Comparison of ENCODE assay signal across 23 mouse cellular contexts in the genomic region with DNA sequence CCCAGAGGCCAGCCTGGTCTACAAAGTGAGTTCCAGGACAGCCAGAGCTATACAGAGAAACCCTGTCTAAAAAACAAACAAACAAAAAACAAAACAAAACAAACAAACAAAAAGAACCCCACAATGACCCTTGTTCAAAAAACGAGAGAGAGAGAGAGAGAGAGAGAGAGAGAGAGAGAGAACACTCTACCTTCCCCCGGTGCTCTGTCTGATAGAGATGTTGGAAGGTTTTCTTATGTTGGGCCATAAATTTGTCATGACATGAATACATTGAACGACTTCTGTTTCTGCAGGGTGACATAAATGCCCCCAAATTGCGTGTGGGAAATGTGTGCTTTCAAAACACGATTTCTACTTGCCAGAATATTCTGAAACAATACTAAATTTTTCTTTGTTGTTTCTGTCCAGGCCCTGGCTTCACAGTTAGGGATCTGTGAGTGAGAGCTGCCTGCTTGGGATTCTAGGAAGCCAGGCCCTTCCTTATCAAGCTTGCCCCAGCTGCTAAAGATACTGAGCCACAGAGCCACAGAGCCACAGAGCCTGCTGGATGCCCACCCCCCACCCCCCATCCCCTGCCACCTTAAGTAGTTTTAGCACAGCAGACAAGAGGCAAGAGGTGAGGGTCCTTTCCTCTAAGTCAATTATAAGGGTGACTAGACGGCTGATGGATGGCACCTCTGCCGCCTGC. TPM values are rescaled to one million over a fixed set of nuclear protein-coding genes. Genes with fewer than 3 reads are reported as not detected.
A peak's percentile ranks its signal among the peaks of the same experiment; 100 is the strongest.
DNase-seq lines count a peak whose midpoint lies in the region; ATAC-seq lines count a peak whose summit lies in the region.
"Had no signal": no experiment of that assay in that cellular context is flagged by ENCODE, and none has a peak within 500 bp of the region (broad histone marks: within the 10 kb centered on the region; RNA-seq: fewer than 3 reads in every experiment).

No protein-coding gene starts in this region.

- H3K9me3 ChIP-seq in heart, embryonic 13.5 days = no peaks in the 10 kb centered on the region
- H3K9me3 ChIP-seq in liver, embryonic 12.5 days (replicated peaks) = no peaks in the 10 kb centered on the region
- H3K9me3 ChIP-seq in hindbrain, embryonic 12.5 days (replicated peaks) = no peaks in the 10 kb centered on the region
- H3K9me3 ChIP-seq: embryonic facial prominence, embryonic 13.5 days; forebrain, embryonic 12.5 days; intestine, embryonic 15.5 days had no signal

- no peaks in the 10 kb centered on the region for H3K36me3 ChIP-seq in heart, embryonic 13.5 days
- no peaks in the 10 kb centered on the region for H3K36me3 ChIP-seq in liver, embryonic 12.5 days
- no peaks in the 10 kb centered on the region for H3K36me3 ChIP-seq in hindbrain, embryonic 12.5 days
- H3K36me3 ChIP-seq: embryonic facial prominence, embryonic 13.5 days; forebrain, embryonic 12.5 days; intestine, embryonic 15.5 days had no signal

- 44% methylated on average over 7 of the region's 7 CpGs for WGBS in heart, embryonic 13.5 days
- 36% methylated on average over 7 of the region's 7 CpGs for WGBS in liver, embryonic 12.5 days (ENCODE audit: insufficient replicate concordance)
- WGBS in hindbrain, embryonic 12.5 days = 64% methylated on average over 7 of the region's 7 CpGs

- no peak for ATAC-seq in heart, embryonic 13.5 days (ENCODE audit: extremely low read depth, insufficient number of reproducible peaks, low FRiP score, low TSS enrichment)
- peak; percentile 92 for ATAC-seq in liver, embryonic 12.5 days
- ATAC-seq in megakaryocyte progenitor cell, adult 5-6 weeks (replicated peaks; ENCODE audit: poor library complexity) = peak; percentile 58; the same call in 1 of the 2 replicates
- no peak for ATAC-seq in hindbrain, embryonic 12.5 days (ENCODE audit: low FRiP score)
- no peak for ATAC-seq in activated CD4-positive, CD25-positive, alpha-beta regulatory T cell, adult 4 months
- ATAC-seq: forebrain, embryonic 16.5 days; intestine, embryonic 15.5 days had no signal

- peak overlapping the region; percentile 14; the same call in 1 of the 2 replicates for H3K9ac ChIP-seq in heart, embryonic 13.5 days
- no peak overlapping the region for H3K9ac ChIP-seq in liver, embryonic 12.5 days
- no peak overlapping the region for H3K9ac ChIP-seq in hindbrain, embryonic 12.5 days
- H3K9ac ChIP-seq: embryonic facial prominence, embryonic 13.5 days; forebrain, embryonic 12.5 days; hindbrain, embryonic 14.5 days; intestine, embryonic 15.5 days had no signal

- H3K27ac ChIP-seq in heart, embryonic 13.5 days (replicated peaks) = no peak overlapping the region
- no peak overlapping the region for H3K27ac ChIP-seq in liver, embryonic 12.5 days
- no peak overlapping the region for H3K27ac ChIP-seq in hindbrain, embryonic 12.5 days
- H3K27ac ChIP-seq: embryonic facial prominence, embryonic 13.5 days; forebrain, embryonic 12.5 days; hindbrain, embryonic 14.5 days; intestine, embryonic 15.5 days had no signal

- H3K4me2 ChIP-seq in heart, embryonic 13.5 days = no peak overlapping the region
- peak overlapping the region; percentile 16; the same call in 1 of the 2 replicates for H3K4me2 ChIP-seq in liver, embryonic 12.5 days
- no peak overlapping the region for H3K4me2 ChIP-seq in hindbrain, embryonic 12.5 days (replicated peaks)
- H3K4me2 ChIP-seq: embryonic facial prominence, embryonic 13.5 days; forebrain, embryonic 12.5 days; heart, embryonic 11.5 days; hindbrain, embryonic 14.5 days; intestine, embryonic 15.5 days had no signal

- intact Hi-C loops in heart, postnatal 36 days (cut with DNase I) = no loop called here

- peaks cover 11% of the 10 kb centered on the region for H3K4me1 ChIP-seq in heart, embryonic 13.5 days
- peaks cover 23% of the 10 kb centered on the region for H3K4me1 ChIP-seq in liver, embryonic 12.5 days
- H3K4me1 ChIP-seq in hindbrain, embryonic 12.5 days = no peaks in the 10 kb centered on the region; the same call in 1 of the 2 replicates
- H3K4me1 ChIP-seq: forebrain, embryonic 12.5 days; intestine, embryonic 15.5 days had no signal

- H3K4me3 ChIP-seq in heart, embryonic 13.5 days = no peak overlapping the region
- H3K4me3 ChIP-seq in liver, embryonic 12.5 days = no peak overlapping the region
- H3K4me3 ChIP-seq in hindbrain, embryonic 12.5 days = no peak overlapping the region
- H3K4me3 ChIP-seq: embryonic facial prominence, embryonic 13.5 days; forebrain, embryonic 12.5 days; intestine, embryonic 15.5 days had no signal

- no peaks in the 10 kb centered on the region for H3K27me3 ChIP-seq in heart, embryonic 13.5 days (replicated peaks)
- no peaks in the 10 kb centered on the region for H3K27me3 ChIP-seq in liver, embryonic 12.5 days (replicated peaks)
- no peaks in the 10 kb centered on the region for H3K27me3 ChIP-seq in hindbrain, embryonic 12.5 days
- H3K27me3 ChIP-seq: embryonic facial prominence, embryonic 13.5 days; forebrain, embryonic 12.5 days; intestine, embryonic 15.5 days had no signal

- DNase-seq in heart, postnatal 36 days = no peak
- peak; percentile 51 for DNase-seq in c-Kit-positive CD71-positive TER-119-negative erythroid progenitor cells, embryonic 14.5 days (ENCODE audit: low read depth)
- DNase-seq in layer of hippocampus, postnatal 14 days (ENCODE audit: low spot score in 2 of 2) = no peak
- DNase-seq: adrenal gland, postnatal 10 days; cerebellum, adult 11 months; cerebellum, adult 8-10 months; cerebellum, postnatal 14 days; gastrocnemius, postnatal 10 days; heart, adult 18-20 months; heart, postnatal 4 days had no signal

RNA-seq across cellular contexts. Expression of gene Fam196b, which starts 17.9 kb away (rescaled TPM):
- polyA plus RNA-seq in heart, embryonic 13.5 days (2015; fragmentation: Nextera tagmentation; extraction: Ambion mirVana) = 0.13 and 0.20 TPM in 2 replicates
- not detected for total RNA-seq in heart, postnatal 36 days (2021)
- 0.07 and 0.10 TPM in 2 replicates for polyA plus RNA-seq in liver, embryonic 12.5 days (2016; fragmentation: Nextera tagmentation; extraction: Ambion mirVana)
- total RNA-seq in megakaryocyte progenitor cell, adult 5-6 weeks (2015) = not detected in 2 replicates
- 0.07 TPM in 1 of 2 replicates, not detected in the other for total RNA-seq in megakaryocyte progenitor cell, adult 5-6 weeks (2017)
- total RNA-seq in layer of hippocampus, postnatal 14 days (2021) = under 1 TPM; 0.60 to 0.74 TPM
- 2.7 TPM in 2 replicates for polyA plus RNA-seq in hindbrain, embryonic 12.5 days (2016; fragmentation: Nextera tagmentation; extraction: Ambion mirVana)
- polyA plus RNA-seq in activated CD4-positive, CD25-positive, alpha-beta regulatory T cell, adult 4 months (2017; shearing (Covaris generic)) = 1 to 10 TPM; 5.7 to 6.7 TPM
- total RNA-seq: heart, adult 18-20 months had no signal
- polyA plus RNA-seq: C2C12; heart, postnatal 0 days had no signal

Comparison
In these comparisons a context has a peak if more than half of its experiments do, and no peak if none do; other contexts are left out.
1. ATAC-seq: peak in liver, embryonic 12.5 days (single experiment) and megakaryocyte progenitor cell, adult 5-6 weeks (single experiment); none in heart, embryonic 13.5 days (single experiment), hindbrain, embryonic 12.5 days (single experiment) and activated CD4-positive, CD25-positive, alpha-beta regulatory T cell, adult 4 months (single experiment).